Mouse (Mus musculus): ENCODE data around the gene Arhgef39. TPM values are rescaled to one million over a fixed set of nuclear protein-coding genes. Genes with fewer than 3 reads are reported as not detected.
A peak's percentile ranks its signal among the peaks of the same experiment; 100 is the strongest.

The Arhgef39 gene
- polyA plus RNA-seq, 1 experiment from 2014 or later = 43.7 TPM

- no peaks in the 10 kb centered on the region for H3K36me3 ChIP-seq (replicated peaks; ENCODE audit: control insufficient read depth, insufficient read depth, low read depth, low read length)
- DNase-seq (ENCODE audit: low spot score) = no peak
Measured at GRCm38 (mm10) chr4:43513300-43513699, 13.8 kb upstream of the Arhgef39 start.

GRCm38 (mm10) chr4:43512653-43513052 lies 13.2 kb upstream of the Arhgef39 start:
- Histone ChIP-seq H3K4me2 (ENCODE audit: low read depth, low read length) (no peak overlapping the region), H3K4me1 (ENCODE audit: control insufficient read depth, insufficient read depth, low read length) (no peaks in the 10 kb centered on the region; the same call in 1 of the 2 replicates), H3K9me3 (replicated peaks; ENCODE audit: control insufficient read depth, low read length) (no peaks in the 10 kb centered on the region), H3K27me3 (ENCODE audit: control insufficient read depth, insufficient read depth, low read length) (no peaks in the 10 kb centered on the region), H3K27ac (replicated peaks; ENCODE audit: low read depth, low read length) (no peak overlapping the region), H3K9ac (replicated peaks; ENCODE audit: low read length) (no peak overlapping the region), H3K4me3 (ENCODE audit: low read depth, low read length) (no peak overlapping the region), H3K36me3 (replicated peaks; ENCODE audit: control insufficient read depth, insufficient read depth, low read depth, low read length) (no peaks in the 10 kb centered on the region)
- 62% methylated on average over 7 of the region's 7 CpGs for WGBS
- DNase-seq (ENCODE audit: low spot score) (no peak), ATAC-seq (replicated peaks; ENCODE audit: insufficient number of reproducible peaks, low FRiP score, low TSS enrichment, low read depth) (no peak)

More at GRCm38 (mm10) chr4:43513300-43513699, 13.8 kb upstream of the Arhgef39 start:
- Histone ChIP-seq H3K27ac (replicated peaks; ENCODE audit: low read depth, low read length) (no peak overlapping the region), H3K27me3 (ENCODE audit: control insufficient read depth, insufficient read depth, low read length) (no peaks in the 10 kb centered on the region), H3K4me3 (ENCODE audit: low read depth, low read length) (no peak overlapping the region), H3K4me2 (ENCODE audit: low read depth, low read length) (no peak overlapping the region), H3K4me1 (ENCODE audit: control insufficient read depth, insufficient read depth, low read length) (no peaks in the 10 kb centered on the region; the same call in 1 of the 2 replicates), H3K9me3 (replicated peaks; ENCODE audit: control insufficient read depth, low read length) (no peaks in the 10 kb centered on the region), H3K9ac (replicated peaks; ENCODE audit: low read length) (no peak overlapping the region)
- 87% methylated on average over 4 of the region's 4 CpGs for WGBS
- no peak for ATAC-seq (replicated peaks; ENCODE audit: insufficient number of reproducible peaks, low FRiP score, low TSS enrichment, low read depth)

- no peak overlapping the region for H3K9ac ChIP-seq (replicated peaks; ENCODE audit: low read length)
- WGBS = 80% methylated on average over 18 of the region's 19 CpGs
- DNase-seq (ENCODE audit: low spot score) = no peak
Measured at GRCm38 (mm10) chr4:43511675-43512454, 12.4 kb upstream of the Arhgef39 start.

GRCm38 (mm10) chr4:43509109-43509508 lies 9.6 kb upstream of the Arhgef39 start:
- Histone ChIP-seq H3K27ac (replicated peaks; ENCODE audit: low read depth, low read length) (no peak overlapping the region), H3K4me2 (ENCODE audit: low read depth, low read length) (peak overlapping the region; percentile 74), H3K27me3 (ENCODE audit: control insufficient read depth, insufficient read depth, low read length) (peaks cover 3% of the 10 kb centered on the region), H3K36me3 (replicated peaks; ENCODE audit: control insufficient read depth, insufficient read depth, low read depth, low read length) (no peaks in the 10 kb centered on the region), H3K4me3 (ENCODE audit: low read depth, low read length) (peak overlapping the region; percentile 36; the same call in 1 of the 2 replicates), H3K9ac (replicated peaks; ENCODE audit: low read length) (peak overlapping the region; percentile 50), H3K9me3 (replicated peaks; ENCODE audit: control insufficient read depth, low read length) (no peaks in the 10 kb centered on the region), H3K4me1 (ENCODE audit: control insufficient read depth, insufficient read depth, low read length) (no peaks in the 10 kb centered on the region; the same call in none of the 2 replicates)
- 21% methylated on average over 9 of the region's 9 CpGs for WGBS
- ATAC-seq (replicated peaks; ENCODE audit: insufficient number of reproducible peaks, low FRiP score, low TSS enrichment, low read depth) (no peak), DNase-seq (ENCODE audit: low spot score) (no peak)

More at GRCm38 (mm10) chr4:43511675-43512454, 12.4 kb upstream of the Arhgef39 start:
- no peak for ATAC-seq (replicated peaks; ENCODE audit: insufficient number of reproducible peaks, low FRiP score, low TSS enrichment, low read depth)
- no peaks in the 10 kb centered on the region for H3K36me3 ChIP-seq (replicated peaks; ENCODE audit: control insufficient read depth, insufficient read depth, low read depth, low read length)
- peaks cover 2% of the 10 kb centered on the region for H3K27me3 ChIP-seq (ENCODE audit: control insufficient read depth, insufficient read depth, low read length)
- no peak overlapping the region for H3K4me2 ChIP-seq (ENCODE audit: low read depth, low read length)
- no peaks in the 10 kb centered on the region; the same call in none of the 2 replicates for H3K4me1 ChIP-seq (ENCODE audit: control insufficient read depth, insufficient read depth, low read length)
- H3K9me3 ChIP-seq (replicated peaks; ENCODE audit: control insufficient read depth, low read length) = no peaks in the 10 kb centered on the region
- H3K4me3 ChIP-seq (ENCODE audit: low read depth, low read length) = no peak overlapping the region
- no peak overlapping the region for H3K27ac ChIP-seq (replicated peaks; ENCODE audit: low read depth, low read length)

- Histone ChIP-seq H3K9me3 (replicated peaks; ENCODE audit: control insufficient read depth, low read length) (no peaks in the 10 kb centered on the region), H3K36me3 (replicated peaks; ENCODE audit: control insufficient read depth, insufficient read depth, low read depth, low read length) (no peaks in the 10 kb centered on the region), H3K4me1 (ENCODE audit: control insufficient read depth, insufficient read depth, low read length) (no peaks in the 10 kb centered on the region; the same call in none of the 2 replicates), H3K4me3 (ENCODE audit: low read depth, low read length) (peak overlapping the region; percentile 36), H3K4me2 (ENCODE audit: low read depth, low read length) (peak overlapping the region; percentile 74), H3K27ac (replicated peaks; ENCODE audit: low read depth, low read length) (no peak overlapping the region), H3K27me3 (ENCODE audit: control insufficient read depth, insufficient read depth, low read length) (peaks cover 3% of the 10 kb centered on the region), H3K9ac (replicated peaks; ENCODE audit: low read length) (peak overlapping the region; percentile 50)
- peak; percentile 58 for ATAC-seq (replicated peaks; ENCODE audit: insufficient number of reproducible peaks, low FRiP score, low TSS enrichment, low read depth)
- WGBS = 7% methylated on average over 13 of the region's 13 CpGs
- DNase-seq (ENCODE audit: low spot score) = peak; percentile 53
Measured at GRCm38 (mm10) chr4:43508666-43508997, 9.1 kb upstream of the Arhgef39 start.

GRCm38 (mm10) chr4:43507938-43508665 lies 8.6 kb upstream of the Arhgef39 start:
- Histone ChIP-seq H3K4me3 (ENCODE audit: low read depth, low read length) (peak overlapping the region; percentile 36), H3K4me2 (ENCODE audit: low read depth, low read length) (peak overlapping the region; percentile 74), H3K9ac (replicated peaks; ENCODE audit: low read length) (peak overlapping the region; percentile 50), H3K9me3 (replicated peaks; ENCODE audit: control insufficient read depth, low read length) (no peaks in the 10 kb centered on the region), H3K36me3 (replicated peaks; ENCODE audit: control insufficient read depth, insufficient read depth, low read depth, low read length) (no peaks in the 10 kb centered on the region), H3K27ac (replicated peaks; ENCODE audit: low read depth, low read length) (no peak overlapping the region), H3K27me3 (ENCODE audit: control insufficient read depth, insufficient read depth, low read length) (peaks cover 3% of the 10 kb centered on the region), H3K4me1 (ENCODE audit: control insufficient read depth, insufficient read depth, low read length) (no peaks in the 10 kb centered on the region; the same call in none of the 2 replicates)
- DNase-seq (ENCODE audit: low spot score) = peak; percentile 23
- ATAC-seq (replicated peaks; ENCODE audit: insufficient number of reproducible peaks, low FRiP score, low TSS enrichment, low read depth) = peak; percentile 49
- 15% methylated on average over 21 of the region's 22 CpGs for WGBS

- Histone ChIP-seq H3K27ac (replicated peaks; ENCODE audit: low read depth, low read length) (no peak within 1 kb of the TSS), H3K9ac (replicated peaks; ENCODE audit: low read length) (no peak within 1 kb of the TSS), H3K4me3 (ENCODE audit: low read depth, low read length) (no peak within 1 kb of the TSS), H3K4me2 (ENCODE audit: low read depth, low read length) (no peak within 1 kb of the TSS; the same call in 1 of the 2 replicates), H3K36me3 (replicated peaks; ENCODE audit: control insufficient read depth, insufficient read depth, low read depth, low read length) (no peaks in the 10 kb centered on the region), H3K27me3 (ENCODE audit: control insufficient read depth, insufficient read depth, low read length) (peaks cover 3% of the 10 kb centered on the region), H3K9me3 (replicated peaks; ENCODE audit: control insufficient read depth, low read length) (no peaks in the 10 kb centered on the region), H3K4me1 (ENCODE audit: control insufficient read depth, insufficient read depth, low read length) (no peaks in the 10 kb centered on the region; the same call in none of the 2 replicates)
- ATAC-seq (replicated peaks; ENCODE audit: insufficient number of reproducible peaks, low FRiP score, low TSS enrichment, low read depth) (no peak), DNase-seq (ENCODE audit: low spot score) (no peak)
- 40% methylated on average over 9 of the region's 9 CpGs for WGBS
Measured at GRCm38 (mm10) chr4:43506536-43507185, 7.2 kb upstream of the Arhgef39 start, which contains the start of gene Car9. TSS of gene Car9 (plus strand) at chr4:43506966.

Measured in embryonic facial prominence, embryonic 11.5 days (tissue).